Mouse (Mus musculus) mesoderm, embryonic 11.5 days (tissue): Measurements from ENCODE around the gene Cdh13.

Experiments
- DNase-seq: peaks from one replicate; pipeline ENCODE4 v3.0.0-alpha.2; 2012; ENCODE audit warnings: low read depth, low spot score

Cdh13 gene

GRCm38 (mm10) chr8:118794886-118795285 is 511.4 kb downstream of the Cdh13 start:
- no peak for DNase-seq

GRCm38 (mm10) chr8:118796491-118796890 is 513.0 kb downstream of the Cdh13 start:
- no peak for DNase-seq

- no peak for DNase-seq
Observed at GRCm38 (mm10) chr8:118797127-118797526, 513.6 kb downstream of the Cdh13 start.

GRCm38 (mm10) chr8:118803168-118803567 is 519.6 kb downstream of the Cdh13 start:
- no peak for DNase-seq

GRCm38 (mm10) chr8:118809660-118810059 is 526.1 kb downstream of the Cdh13 start:
- DNase-seq: no peak

GRCm38 (mm10) chr8:118815055-118815454 is 531.5 kb downstream of the Cdh13 start:
- no peak for DNase-seq

GRCm38 (mm10) chr8:118826761-118827160 is 543.2 kb downstream of the Cdh13 start:
- DNase-seq: no peak

GRCm38 (mm10) chr8:118827726-118828125 is 544.2 kb downstream of the Cdh13 start:
- DNase-seq: no peak

- DNase-seq: no peak
Observed at GRCm38 (mm10) chr8:118830291-118830690, 546.8 kb downstream of the Cdh13 start.

- no peak for DNase-seq
Observed at GRCm38 (mm10) chr8:118831026-118831425, 547.5 kb downstream of the Cdh13 start.

GRCm38 (mm10) chr8:118838801-118839200 is 555.3 kb downstream of the Cdh13 start:
- DNase-seq: no peak

GRCm38 (mm10) chr8:118845690-118846089 is 562.2 kb downstream of the Cdh13 start:
- DNase-seq: no peak

GRCm38 (mm10) chr8:118848021-118848420 is 564.5 kb downstream of the Cdh13 start:
- no peak for DNase-seq

- no peak for DNase-seq
Observed at GRCm38 (mm10) chr8:118849515-118849914, 566.0 kb downstream of the Cdh13 start.

- DNase-seq: peak; percentile 85
Observed at GRCm38 (mm10) chr8:118850381-118850780, 566.8 kb downstream of the Cdh13 start.

GRCm38 (mm10) chr8:118851361-118851760 is 567.8 kb downstream of the Cdh13 start:
- no peak for DNase-seq

- no peak for DNase-seq
Observed at GRCm38 (mm10) chr8:118852861-118853260, 569.3 kb downstream of the Cdh13 start.

- no peak for DNase-seq
Observed at GRCm38 (mm10) chr8:118854656-118855055, 571.1 kb downstream of the Cdh13 start.

- no peak for DNase-seq
Observed at GRCm38 (mm10) chr8:118866332-118866731, 582.8 kb downstream of the Cdh13 start.

- DNase-seq: no peak
Observed at GRCm38 (mm10) chr8:118870711-118871110, 587.2 kb downstream of the Cdh13 start.

- DNase-seq: no peak
Observed at GRCm38 (mm10) chr8:118879939-118880825, 596.6 kb downstream of the Cdh13 start.

- no peak for DNase-seq
Observed at GRCm38 (mm10) chr8:118884296-118884695, 600.8 kb downstream of the Cdh13 start.

- peak; percentile 65 for DNase-seq
Observed at GRCm38 (mm10) chr8:118884988-118885387, 601.5 kb downstream of the Cdh13 start.
